Mouse (Mus musculus) cerebral cortex, adult 2 months (tissue): ENCODE measurements around the gene Epha8.

Experiments
- WGBS: fragments of 180-500 bp; shearing (Covaris S2); methylation state at CpG from one replicate; pipeline ENCODE4 v1.1.7; 2018; 5-methylcytosine and 5-hydroxymethylcytosine counted together

Gene Epha8

DNA sequence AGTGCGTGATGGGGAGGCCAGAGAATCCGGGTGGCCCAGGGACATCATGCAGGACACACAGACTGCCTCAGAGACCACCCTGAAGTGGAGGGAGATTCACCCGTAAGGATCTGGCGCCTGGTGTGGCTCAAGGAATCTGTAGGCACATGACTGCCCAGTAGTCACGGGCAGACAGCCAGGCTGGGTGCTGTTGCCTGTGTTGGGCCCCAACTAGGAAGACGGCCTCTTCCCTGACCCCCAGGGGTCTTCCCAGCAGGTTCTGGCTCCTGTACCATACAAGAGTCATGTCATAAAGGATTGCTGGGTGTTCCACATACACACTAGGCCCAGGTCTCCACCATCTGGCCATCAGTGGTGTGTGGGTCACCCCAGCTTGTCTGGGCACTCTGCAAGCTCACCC, 2.1 kb downstream of the Epha8 start:
- WGBS, result 88% methylated on average over 6 of the region's 6 CpGs

DNA sequence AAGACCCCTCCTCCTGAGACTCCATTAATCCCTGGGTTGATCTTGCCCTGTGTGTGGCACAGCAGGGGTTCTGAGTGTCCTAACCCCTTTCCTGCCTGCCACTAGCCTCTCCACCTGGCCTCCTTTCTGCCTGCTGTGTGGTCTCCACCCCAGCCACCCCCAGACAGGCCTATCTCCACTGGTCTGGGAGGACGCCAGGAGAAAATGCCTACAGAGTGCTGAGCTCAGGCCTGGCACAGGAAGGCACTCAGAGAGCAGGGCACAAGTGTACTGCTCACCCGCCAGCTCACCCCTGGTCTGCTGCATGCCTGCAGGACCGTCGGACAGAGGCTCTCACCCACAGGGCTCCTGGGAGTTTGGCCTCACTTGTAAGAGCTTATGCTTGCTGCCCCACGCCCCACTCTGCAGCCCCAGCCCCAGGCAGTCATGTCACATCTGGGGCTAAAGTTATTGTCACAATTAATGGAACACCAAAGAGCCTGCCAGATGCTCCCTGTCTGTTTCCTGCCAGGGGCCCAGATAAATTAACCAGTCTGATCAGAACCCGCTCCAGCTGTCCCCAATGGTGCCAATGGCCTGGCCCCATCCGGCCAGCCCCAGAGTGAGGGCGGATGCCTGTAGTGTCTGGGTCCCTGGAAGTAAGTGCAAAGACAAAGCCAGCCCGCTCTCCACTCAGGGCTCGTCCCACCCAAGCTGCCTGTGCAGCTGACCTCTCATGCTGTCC, 7.2 kb downstream of the Epha8 start:
- 60% methylated on average over 10 of the region's 10 CpGs for WGBS

DNA sequence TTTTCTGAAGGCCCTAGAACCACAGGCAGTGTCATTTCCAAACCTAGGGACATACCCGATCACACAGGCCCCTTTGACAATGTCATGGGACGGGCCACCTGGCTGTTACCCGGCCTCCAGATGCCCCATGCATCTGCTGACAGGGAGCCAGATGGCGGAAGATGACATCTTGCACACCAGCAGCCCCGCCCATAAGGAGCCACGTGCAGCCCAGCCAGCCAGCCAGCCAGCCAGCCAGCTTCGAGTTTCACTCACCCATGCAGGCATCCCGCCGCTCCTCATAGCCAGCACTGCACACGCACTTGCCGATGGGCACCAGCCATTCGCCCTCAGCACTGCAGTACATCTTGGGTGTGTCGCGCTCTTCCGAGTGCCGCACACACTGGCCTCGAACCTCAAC, 11.2 kb downstream of the Epha8 start:
- WGBS, result 79% methylated on average over 17 of the region's 17 CpGs

DNA sequence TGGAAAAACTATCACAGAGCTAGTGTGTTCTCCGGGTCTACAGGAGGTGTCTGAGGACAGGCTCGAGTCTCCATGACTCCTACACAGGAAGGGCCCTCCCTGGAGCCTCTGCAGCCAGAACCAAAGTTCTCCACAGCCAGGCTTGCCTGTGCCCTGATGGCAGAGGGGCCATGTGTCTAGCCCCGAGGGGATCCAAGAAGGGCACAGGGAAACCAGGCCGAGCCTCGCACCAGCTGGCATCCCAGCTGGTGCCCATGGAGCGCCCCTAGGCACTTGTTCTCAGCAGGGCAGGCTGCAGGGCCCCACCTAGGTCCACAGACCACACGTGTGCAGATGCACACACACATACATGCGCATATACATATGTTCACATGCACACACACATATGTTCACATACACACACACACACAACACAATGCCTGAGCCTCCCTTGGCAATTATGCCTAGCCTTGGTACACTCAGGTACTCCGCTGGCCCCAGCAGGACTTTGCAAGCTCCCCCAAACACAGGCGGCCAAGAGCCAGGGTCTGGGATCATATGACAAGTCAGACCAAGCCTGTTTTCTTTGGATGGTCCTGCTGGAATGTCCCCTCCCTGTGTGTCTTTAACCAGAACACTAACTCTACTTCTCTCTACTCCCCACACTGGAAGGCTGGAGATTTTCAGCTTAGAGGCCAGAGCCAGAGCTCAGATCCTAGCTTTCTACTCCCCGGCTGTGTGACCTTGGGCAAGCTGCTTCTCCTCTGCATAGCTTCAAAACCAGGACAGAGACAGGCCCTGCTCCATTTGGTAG, 11.9 kb downstream of the Epha8 start:
- WGBS, result 86% methylated on average over 11 of the region's 11 CpGs

DNA sequence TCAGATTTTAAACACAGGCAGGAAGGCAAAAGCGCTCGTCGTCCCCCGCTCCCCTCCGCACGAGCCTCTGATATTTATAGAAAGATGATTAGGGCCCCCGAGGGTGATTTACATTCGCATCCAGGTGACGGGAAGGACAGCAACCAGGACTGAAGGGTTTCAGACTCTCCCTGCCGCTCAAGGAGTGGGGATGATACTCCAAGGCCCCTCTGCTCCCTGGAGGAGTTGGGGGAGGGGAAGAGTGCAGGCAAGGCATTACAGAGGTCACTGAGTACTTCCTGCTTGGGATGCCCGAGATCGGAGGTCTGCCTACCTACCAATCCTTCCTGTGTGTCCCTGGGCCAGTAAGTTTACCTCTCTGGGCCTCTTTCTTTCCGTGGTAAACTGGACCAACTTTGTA, 13.4 kb downstream of the Epha8 start:
- WGBS, result 64% methylated on average over 13 of the region's 13 CpGs

DNA sequence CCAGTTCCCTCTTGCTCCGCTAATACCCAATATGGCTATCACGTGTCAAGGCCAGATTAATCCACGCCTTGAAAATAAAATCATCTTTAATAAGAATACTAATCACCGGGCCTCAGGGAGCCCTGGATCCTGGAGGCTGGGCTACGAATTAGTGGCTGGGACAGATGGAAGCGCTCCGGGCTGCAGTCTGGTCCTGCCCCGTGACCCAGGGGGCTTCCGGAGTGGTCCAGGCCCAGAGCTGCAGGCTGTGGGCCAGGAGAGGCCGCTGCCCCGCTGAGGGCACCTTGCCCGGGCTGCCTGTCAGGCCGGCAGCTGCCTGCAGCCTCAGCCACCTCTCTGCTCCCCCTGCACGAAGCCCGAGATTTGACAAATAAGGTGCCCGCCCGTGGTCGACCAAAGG, 13.9 kb downstream of the Epha8 start:
- 62% methylated on average over 18 of the region's 18 CpGs for WGBS

DNA sequence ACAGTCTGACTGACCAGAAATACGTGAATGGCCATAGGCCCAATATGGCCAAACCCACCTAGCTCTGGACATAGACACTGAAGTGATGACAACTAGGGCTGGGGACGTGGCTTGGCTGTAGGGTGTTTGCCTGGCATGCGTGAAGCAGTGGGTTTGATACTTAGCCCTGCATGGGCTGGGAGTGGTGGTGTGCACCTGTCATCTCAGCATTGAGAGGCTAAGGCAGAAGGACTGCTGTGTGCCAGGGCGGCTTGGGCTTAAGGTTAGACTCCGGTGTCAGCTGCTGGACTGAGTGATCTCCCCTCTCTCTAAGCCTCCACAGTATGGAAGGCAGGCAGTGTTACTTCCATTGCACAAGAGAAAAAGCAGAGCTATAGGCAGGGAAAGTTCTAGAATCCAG, 18.7 kb downstream of the Epha8 start:
- 96% methylated on average over 5 of the region's 5 CpGs for WGBS

DNA sequence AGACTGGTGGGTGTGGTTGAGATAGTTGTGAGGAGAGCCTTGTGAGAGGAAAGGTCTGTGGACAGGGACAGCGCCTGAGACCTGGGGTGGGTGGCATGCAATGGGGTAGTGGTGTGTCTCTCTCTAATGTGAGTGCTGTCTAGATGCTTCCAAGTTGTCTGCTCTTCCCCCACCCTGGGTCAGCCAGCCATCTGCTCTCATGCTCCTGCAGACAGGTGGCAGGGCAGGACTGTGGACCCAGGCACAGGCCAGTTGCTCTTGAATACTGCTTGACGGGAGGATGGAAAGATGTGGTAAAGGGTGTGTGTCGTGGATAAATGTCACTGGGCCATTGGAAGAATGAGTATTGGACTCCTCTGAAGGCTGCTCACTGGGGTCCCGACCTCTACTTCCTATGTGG, 19.3 kb downstream of the Epha8 start:
- 81% methylated on average over 4 of the region's 4 CpGs for WGBS

DNA sequence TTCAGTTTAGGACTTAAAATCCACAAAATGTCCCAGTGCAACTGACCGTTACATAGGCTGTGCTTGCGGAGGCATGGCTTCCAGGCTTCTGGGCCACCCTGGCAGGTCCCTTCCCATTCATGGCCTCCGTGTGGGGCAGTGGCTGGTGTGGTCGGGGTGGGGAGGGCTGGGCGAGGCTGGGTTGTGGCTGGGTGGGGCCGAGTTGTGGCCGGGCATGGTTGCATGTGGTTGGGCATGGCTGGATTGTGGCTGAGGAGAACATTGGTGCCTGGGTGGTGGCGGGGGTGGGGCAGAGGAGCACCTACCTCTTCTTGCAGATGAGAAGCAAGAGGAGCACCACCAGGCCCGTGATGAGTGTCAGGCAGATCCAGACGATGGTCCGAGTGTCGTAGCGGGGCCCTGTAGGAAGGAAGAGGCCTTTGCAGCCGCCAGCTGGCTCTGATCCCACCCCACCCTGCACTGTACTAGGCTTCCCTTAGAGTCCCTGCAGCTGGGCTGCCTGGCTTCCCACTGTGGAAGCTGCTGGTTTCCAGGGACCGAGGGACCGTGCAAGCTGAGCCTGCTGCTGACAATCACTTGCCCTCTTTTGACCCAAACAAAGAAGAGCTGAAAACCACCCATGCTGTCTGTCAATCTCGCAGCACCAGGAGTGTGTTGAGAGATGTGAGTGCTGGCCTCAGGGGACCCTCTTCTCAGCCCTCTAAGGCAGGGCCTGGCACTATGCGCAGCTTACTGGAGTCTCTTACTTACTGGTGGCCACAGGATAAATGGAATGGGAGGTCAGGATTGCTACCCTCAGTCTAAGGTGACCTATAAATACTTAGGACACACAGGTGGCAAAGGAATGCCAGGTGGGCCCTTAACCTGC, 21.6 kb downstream of the Epha8 start:
- 61% methylated on average over 18 of the region's 18 CpGs for WGBS

DNA sequence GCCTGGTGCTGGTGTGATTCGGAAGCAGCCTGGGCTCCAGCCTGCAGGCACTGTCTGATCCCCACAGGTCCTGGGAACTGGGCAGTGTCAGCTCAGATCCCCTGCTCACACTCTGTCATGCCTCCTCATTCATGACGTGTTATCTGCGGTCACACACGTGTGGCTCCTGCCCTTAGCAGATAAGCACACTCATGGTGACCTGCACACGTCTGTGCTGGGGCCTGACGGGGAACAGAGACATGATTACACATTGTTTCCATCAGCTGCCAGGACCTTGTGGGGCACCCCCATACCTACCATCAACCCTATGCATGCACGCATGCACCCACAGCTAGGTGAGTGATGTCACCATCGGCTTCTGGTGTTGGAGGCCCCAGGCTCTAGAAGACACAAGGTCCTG, 26.1 kb downstream of the Epha8 start:
- 91% methylated on average over 8 of the region's 8 CpGs for WGBS

DNA sequence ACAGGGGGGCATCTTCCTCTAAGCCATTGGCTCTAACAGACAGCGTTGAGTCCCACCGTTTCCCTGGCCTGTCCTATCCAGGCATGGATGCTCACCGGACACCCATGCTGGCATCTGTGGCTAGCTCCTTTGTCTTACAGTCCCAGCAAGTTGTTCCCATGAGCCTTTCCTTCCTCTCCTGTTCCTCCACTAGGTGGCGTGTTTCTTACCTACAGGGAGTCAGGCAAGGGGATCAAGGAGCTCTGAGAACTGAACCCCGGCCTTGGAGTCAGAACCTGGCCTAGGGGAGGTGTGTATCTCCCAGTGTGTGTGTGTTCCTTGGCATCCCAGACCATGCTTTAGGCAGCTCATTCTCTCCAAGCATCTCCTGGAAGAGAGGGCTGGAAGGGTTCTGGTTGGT, 27.7 kb downstream of the Epha8 start:
- WGBS, result 19% methylated on average over 5 of the region's 5 CpGs

DNA sequence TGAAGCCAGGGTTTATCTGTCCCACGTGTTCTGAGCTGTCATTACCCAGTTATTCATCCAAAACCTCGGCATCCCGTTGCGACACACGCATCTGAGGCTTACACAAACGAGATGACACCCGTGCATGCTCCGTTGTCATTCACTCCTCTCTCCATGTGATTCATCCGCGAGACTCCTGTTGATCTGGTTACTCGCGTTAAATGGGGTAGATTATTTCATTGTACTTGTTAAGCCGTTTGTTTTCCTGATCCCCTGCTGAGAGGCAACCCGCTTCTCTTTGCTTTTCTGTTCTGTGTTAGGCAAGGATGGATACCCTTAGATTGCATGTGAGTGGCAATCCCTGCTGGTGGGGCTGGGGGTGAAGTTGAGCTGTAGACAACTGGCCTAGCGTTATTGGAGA, 30.8 kb downstream of the Epha8 start:
- 31% methylated on average over 15 of the region's 15 CpGs for WGBS

DNA sequence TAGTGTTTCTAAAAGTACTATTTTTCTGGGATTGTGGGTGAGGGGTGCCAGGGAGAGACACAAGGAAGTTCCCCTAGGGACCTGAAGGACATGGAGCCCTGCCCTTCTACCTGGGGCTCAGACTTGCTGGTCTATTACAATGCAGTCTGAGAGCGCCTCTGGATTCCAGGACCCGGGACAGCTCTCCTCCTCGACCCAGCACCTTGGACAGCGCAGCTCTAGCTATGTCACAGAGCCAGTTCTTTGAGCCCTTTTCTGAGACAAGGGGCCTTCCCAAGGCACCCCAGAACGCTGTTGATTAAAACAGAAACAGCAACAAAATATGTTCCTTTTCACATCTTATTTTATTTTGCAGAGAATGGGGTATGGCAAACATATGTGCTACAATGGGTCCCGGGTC, 32.1 kb downstream of the Epha8 start:
- WGBS, result 47% methylated on average over 6 of the region's 6 CpGs

DNA sequence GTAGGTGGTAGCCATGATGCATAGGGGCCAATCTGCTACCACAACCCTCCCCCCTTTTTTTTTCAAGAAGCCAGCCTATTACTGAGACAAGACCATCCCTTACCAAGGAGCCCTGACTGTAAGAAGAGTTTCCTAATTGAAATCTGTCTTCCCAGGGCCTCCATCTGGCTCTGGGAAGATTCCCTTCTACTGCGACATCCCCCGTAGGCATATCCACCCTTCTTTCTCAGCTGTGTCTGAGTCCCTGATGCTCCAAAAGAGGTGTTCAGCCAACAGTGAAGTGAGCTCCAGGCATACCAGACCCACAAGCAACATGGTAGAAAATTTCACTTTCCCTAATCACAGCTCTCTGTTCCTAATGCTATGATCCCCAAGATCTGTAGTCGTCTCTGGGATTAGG, 37.1 kb downstream of the Epha8 start:
- WGBS, result 63% methylated on average over 3 of the region's 3 CpGs

DNA sequence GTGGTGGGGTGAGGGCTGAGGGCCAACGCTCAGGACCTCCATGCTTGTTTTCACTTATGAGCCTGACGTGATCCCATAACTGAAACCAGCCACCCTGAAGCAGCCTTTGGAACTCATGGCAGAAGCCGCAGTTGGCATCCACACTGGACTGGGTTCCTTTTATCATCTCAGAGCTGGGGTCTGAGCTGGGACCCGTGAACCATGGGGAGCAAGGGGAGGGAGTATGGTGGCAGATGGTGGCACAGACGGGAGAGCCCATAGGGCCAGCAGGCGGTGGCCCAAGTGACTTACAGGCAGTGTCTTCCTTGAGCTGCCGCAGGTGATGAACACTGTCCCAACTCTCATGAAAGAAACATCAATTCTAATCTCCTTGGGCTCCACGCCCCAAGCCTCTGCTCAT, 37.8 kb downstream of the Epha8 start:
- 81% methylated on average over 8 of the region's 8 CpGs for WGBS

DNA sequence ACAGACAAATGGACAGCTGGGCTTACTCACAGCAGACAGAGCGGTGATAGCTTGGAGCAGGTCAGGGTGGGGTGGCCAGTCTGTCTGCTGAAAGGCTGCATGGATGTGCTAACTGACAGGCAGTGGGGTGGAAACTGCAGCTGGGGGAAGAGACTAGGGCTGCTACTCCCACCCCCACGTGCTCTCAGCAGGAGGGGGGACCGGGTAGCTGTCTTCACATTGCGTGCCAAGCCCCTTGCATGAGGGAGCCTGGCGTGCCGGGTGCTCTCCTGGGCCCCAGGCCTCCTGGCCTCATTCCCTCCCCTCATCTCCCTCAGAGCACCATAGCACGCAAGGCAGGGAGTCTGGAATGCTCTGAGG, 39.5 kb downstream of the Epha8 start:
- WGBS, result 56% methylated on average over 7 of the region's 7 CpGs

DNA sequence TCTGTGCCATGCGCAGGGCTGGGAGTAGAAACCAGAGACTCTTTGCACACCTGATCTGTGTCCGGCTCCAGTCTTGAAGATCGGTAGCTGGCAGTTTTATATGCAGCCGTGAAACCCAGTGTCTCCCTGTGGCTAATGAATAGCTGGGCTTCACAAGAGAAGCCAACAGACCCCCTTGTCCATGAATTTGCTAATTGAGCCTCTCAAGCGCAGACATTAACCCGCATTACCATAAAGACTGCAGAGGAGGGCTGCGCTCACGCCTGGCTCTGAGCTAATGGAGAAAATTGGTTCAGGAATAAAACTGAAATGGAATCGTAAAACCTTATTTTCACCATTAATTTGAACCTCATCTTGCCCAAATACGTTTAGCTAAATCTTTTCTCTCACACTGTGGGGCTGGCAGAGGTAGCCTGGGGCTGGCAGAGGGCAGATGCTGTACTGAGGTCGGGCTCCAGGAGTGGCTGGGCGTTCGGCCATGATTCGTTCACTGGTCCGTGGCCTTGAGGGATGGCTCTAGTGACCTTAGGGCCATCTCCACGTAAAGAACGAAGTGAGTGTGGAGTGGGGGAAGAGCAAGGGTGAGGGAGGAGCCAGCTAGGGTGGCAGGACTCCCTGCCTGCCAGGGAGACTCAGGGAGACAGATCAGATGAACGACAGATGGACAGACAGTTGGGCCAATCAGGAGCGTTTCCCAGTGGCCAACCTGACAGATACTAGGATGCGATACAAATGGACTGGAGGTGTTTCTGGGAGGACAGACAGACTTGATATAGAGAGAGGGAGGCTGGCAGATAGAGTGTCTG, 40.1 kb downstream of the Epha8 start:
- 63% methylated on average over 20 of the region's 20 CpGs for WGBS

DNA sequence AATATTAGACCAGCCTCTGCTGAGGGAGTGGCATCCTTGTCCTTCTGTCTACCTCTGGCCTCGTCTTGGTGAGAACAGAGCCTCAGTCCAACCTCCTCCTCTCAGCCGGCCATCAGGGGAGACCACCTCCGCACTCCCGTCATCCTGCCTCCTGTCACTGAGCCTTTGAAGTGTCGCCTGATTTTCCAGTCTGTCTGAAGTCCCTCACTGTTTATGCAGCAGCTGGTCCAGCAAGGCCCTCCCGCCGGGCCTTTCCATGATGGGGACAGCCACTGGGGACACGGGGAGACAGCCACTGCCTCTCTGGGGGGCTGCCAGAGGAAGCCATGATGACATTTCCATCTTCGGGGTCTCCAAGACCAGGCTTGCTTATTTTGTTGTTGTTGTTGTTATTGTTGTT, 43.8 kb downstream of the Epha8 start:
- WGBS, result 53% methylated on average over 9 of the region's 9 CpGs

DNA sequence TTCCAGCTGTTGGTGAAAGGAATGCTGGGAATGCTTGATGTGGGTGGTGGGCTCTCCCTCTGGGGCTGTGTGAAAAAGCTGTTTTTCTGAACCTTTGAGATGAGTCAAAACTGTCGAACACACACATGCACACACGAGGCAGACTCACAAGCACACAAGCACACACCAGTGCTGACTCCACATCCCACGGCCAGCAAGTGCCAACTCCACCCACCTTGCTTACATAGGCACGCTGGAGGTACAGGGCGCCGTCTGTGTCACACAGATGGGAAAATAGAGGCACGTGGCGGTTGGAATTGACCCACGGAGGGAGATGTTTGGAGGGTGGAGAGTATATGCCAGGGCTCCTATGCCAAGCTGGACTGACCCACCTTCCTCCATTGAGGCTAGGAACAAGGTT, 44.8 kb downstream of the Epha8 start:
- 31% methylated on average over 9 of the region's 9 CpGs for WGBS

DNA sequence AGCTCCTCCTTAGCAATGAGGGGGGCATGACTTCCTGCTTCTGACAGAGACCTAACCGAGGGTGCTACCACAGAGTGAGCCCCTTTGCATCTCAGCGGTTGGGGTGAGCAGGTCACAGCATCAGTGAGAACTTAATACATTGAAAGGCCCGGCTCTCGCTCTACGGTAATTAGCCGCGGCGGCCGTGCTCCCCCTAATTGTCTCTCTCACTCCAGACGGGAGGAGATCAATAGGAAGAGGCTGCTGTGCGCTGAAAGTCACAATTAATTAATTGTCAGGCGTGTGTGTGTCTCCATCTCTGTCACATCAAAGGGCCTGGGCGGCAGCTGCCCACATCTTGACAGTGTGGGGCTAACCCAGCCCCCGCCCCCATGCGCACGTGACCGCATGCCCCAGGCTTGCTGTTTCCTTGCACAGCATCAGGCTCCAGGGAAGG, 45.4 kb downstream of the Epha8 start:
- WGBS, result 18% methylated on average over 17 of the region's 17 CpGs

DNA sequence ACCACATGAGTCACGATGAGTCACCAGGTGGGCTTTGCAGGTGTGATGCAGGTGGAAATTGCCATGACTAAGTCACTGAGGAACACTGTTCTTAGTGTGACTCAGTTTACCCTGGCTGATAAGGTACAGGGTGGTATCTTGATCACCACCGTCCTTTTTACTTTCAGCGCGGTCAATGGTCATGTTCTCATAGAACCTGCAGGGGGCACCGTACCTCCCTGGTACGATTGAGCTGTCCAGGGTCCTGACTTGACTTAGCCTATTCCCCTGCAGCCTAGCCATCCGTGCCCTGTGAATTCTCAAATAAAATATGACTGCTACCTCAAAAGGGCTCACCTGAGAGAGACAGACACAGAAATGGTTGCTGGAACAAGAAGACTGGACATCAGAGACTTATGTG, 49.6 kb downstream of the Epha8 start:
- 22% methylated on average over 7 of the region's 7 CpGs for WGBS
